Mouse (Mus musculus): ENCODE results near the gene Lingo2. TPM values are rescaled to one million over a fixed set of nuclear protein-coding genes. Genes with fewer than 3 reads are reported as not detected.

The Lingo2 gene
- polyA plus RNA-seq, 1 experiment from 2014 or later = 1.0 TPM

MicroRNAs encoded within 50 kb of the gene (microRNA counts, 519-probe panel; counts per million panel counts)
- microRNA mmu-miR-873 (not detected), microRNA mmu-miR-876-3p (not detected), microRNA mmu-miR-876-5p (not detected)

Small RNA genes lying within 50 kb of the gene (microRNA-seq; reads per million reads assigned to microRNA genes)
- gene Mir873a = not detected
- not detected for gene Mir873b
- not detected for gene Mir876
